Mouse (Mus musculus) ovary, postnatal 36 days (tissue): ENCODE data around the gene Dab1.

Source experiments
- DNase-seq: peaks from one replicate; pipeline ENCODE4 v3.0.0; 2022; ENCODE audit warnings: low spot score, mixed read lengths

The Dab1 gene

GRCm38 (mm10) chr4:104450645-104451044 lies 831.5 kb downstream of the Dab1 start:
- no peak for DNase-seq

- DNase-seq = no peak
Observed at GRCm38 (mm10) chr4:104452587-104452986, 833.4 kb downstream of the Dab1 start.

GRCm38 (mm10) chr4:104455151-104455550 lies 836.0 kb downstream of the Dab1 start:
- DNase-seq = no peak

- DNase-seq = no peak
Observed at GRCm38 (mm10) chr4:104455760-104456159, 836.6 kb downstream of the Dab1 start.

GRCm38 (mm10) chr4:104456173-104456873 lies 837.2 kb downstream of the Dab1 start:
- no peak for DNase-seq

GRCm38 (mm10) chr4:104458726-104459125 lies 839.6 kb downstream of the Dab1 start:
- no peak for DNase-seq

- DNase-seq = no peak
Observed at GRCm38 (mm10) chr4:104461106-104462011, 842.2 kb downstream of the Dab1 start.

- DNase-seq = no peak
Observed at GRCm38 (mm10) chr4:104462932-104463780, 844.0 kb downstream of the Dab1 start.

- no peak for DNase-seq
Observed at GRCm38 (mm10) chr4:104463781-104464170, 844.6 kb downstream of the Dab1 start.

- DNase-seq = no peak
Observed at GRCm38 (mm10) chr4:104465594-104465993, 846.4 kb downstream of the Dab1 start.

GRCm38 (mm10) chr4:104468666-104469065 lies 849.5 kb downstream of the Dab1 start:
- DNase-seq = no peak

GRCm38 (mm10) chr4:104472915-104473314 lies 853.8 kb downstream of the Dab1 start:
- no peak for DNase-seq

- no peak for DNase-seq
Observed at GRCm38 (mm10) chr4:104476841-104477240, 857.7 kb downstream of the Dab1 start.

- DNase-seq = no peak
Observed at GRCm38 (mm10) chr4:104483948-104484347, 864.8 kb downstream of the Dab1 start.

GRCm38 (mm10) chr4:104497221-104497620 lies 878.1 kb downstream of the Dab1 start:
- no peak for DNase-seq

- no peak for DNase-seq
Observed at GRCm38 (mm10) chr4:104500112-104500511, 881.0 kb downstream of the Dab1 start.

- no peak for DNase-seq
Observed at GRCm38 (mm10) chr4:104500646-104501045, 881.5 kb downstream of the Dab1 start.

GRCm38 (mm10) chr4:104501245-104501644 lies 882.1 kb downstream of the Dab1 start:
- no peak for DNase-seq

- no peak for DNase-seq
Observed at GRCm38 (mm10) chr4:104504916-104505315, 885.8 kb downstream of the Dab1 start.

GRCm38 (mm10) chr4:104509230-104509985 lies 890.2 kb downstream of the Dab1 start:
- no peak for DNase-seq

- DNase-seq = no peak
Observed at GRCm38 (mm10) chr4:104511855-104512254, 892.7 kb downstream of the Dab1 start.
